Mouse (Mus musculus) cerebellum, adult 2 months (tissue): ENCODE results near the gene Rora. TPM values are rescaled to one million over a fixed set of nuclear protein-coding genes. Genes with fewer than 3 reads are reported as not detected.

Experiments used
- DNase-seq, 2 experiments: peaks; one replicate each; pipeline ENCODE4 v3.0.0; 2021
- H3K27ac ChIP-seq: fragments of 200-500 bp; 2 replicates; pipeline ENCODE4 v1.5.1; 2012; ENCODE audit warnings: low read length, control low read depth, inconsistent platforms; ENCODE audit not compliant: insufficient read depth
- H3K27me3 ChIP-seq: fragments of 200-500 bp; 2 replicates; pipeline ENCODE4 v1.6.1; 2012; ENCODE audit warnings: inconsistent platforms, mild to moderate bottlenecking, low read length, moderate library complexity; ENCODE audit not compliant: control insufficient read depth, insufficient read depth
- H3K4me1 ChIP-seq: fragments of 200-500 bp; 2 replicates; pipeline ENCODE4 v1.6.1; 2011; ENCODE audit warnings: low read length; ENCODE audit not compliant: control insufficient read depth, insufficient read depth
- H3K4me3 ChIP-seq: fragments of 200-500 bp; replicated peaks from 2 replicates; pipeline ENCODE3; 2011; ENCODE audit warnings: mild to moderate bottlenecking, low read depth, low read length, control low read depth; ENCODE audit not compliant: insufficient read depth
- CTCF ChIP-seq: fragments of 200-500 bp; IDR thresholded peaks from 2 replicates; pipeline ENCODE4 v1.5.1; 2011; ENCODE audit warnings: low read depth, mild to moderate bottlenecking, control low read depth, low read length, moderate library complexity, borderline replicate concordance; ENCODE audit not compliant: insufficient read depth
- POLR2A ChIP-seq: fragments of 200-500 bp; IDR thresholded peaks from 2 replicates; pipeline ENCODE4 v1.6.1; 2011; ENCODE audit warnings: low read length, control low read depth, borderline replicate concordance; ENCODE audit not compliant: insufficient read depth
- WGBS: fragments of 180-500 bp; shearing (Covaris S2); methylation state at CpG from one replicate; pipeline ENCODE4 v1.1.7; 2018; 5-methylcytosine and 5-hydroxymethylcytosine counted together
- polyA plus RNA-seq: library from polyadenylated mRNA; depleted of rRNA; stranded (reverse); fragments of >200 nt; gene quantifications from 2 replicates; pipeline ENCODE4 v1.2.3, GENCODE M21; 2012

Rora gene
- polyA plus RNA-seq, 1 experiment: 58.4 TPM

- H3K27me3 ChIP-seq: no peaks in the 10 kb centered on the region
- no peak overlapping the region for H3K4me3 ChIP-seq
- TF ChIP-seq POLR2A: no peak
- TF ChIP-seq CTCF: no peak
- peaks cover 2% of the 10 kb centered on the region; the same call in 1 of the 2 replicates for H3K4me1 ChIP-seq
- WGBS: 94% methylated on average over 2 of the region's 2 CpGs
- DNase-seq: no peak
- H3K27ac ChIP-seq: no peak overlapping the region
Measured at GRCm38 (mm10) chr9:68859500-68859899, 205.9 kb downstream of the Rora start.

GRCm38 (mm10) chr9:68866317-68866716, 212.7 kb downstream of the Rora start:
- H3K27me3 ChIP-seq: no peaks in the 10 kb centered on the region
- H3K27ac ChIP-seq: no peak overlapping the region
- no peak overlapping the region for H3K4me3 ChIP-seq
- no peak for DNase-seq
- 69% methylated on average over 4 of the region's 4 CpGs for WGBS
- H3K4me1 ChIP-seq: 0 out of 2 replicates have a peak, but pooled peaks cover 3% of the 10 kb centered on the region
- TF ChIP-seq POLR2A: no peak
- TF ChIP-seq CTCF: no peak

GRCm38 (mm10) chr9:68873838-68874237, 220.3 kb downstream of the Rora start:
- no peaks in the 10 kb centered on the region for H3K27me3 ChIP-seq
- H3K27ac ChIP-seq: no peak overlapping the region
- 75% methylated on average over 4 of the region's 4 CpGs for WGBS
- H3K4me3 ChIP-seq: no peak overlapping the region
- H3K4me1 ChIP-seq: 0 out of 2 replicates have a peak, but pooled peaks cover 3% of the 10 kb centered on the region
- TF ChIP-seq CTCF: no peak
- TF ChIP-seq POLR2A: no peak
- no peak for DNase-seq

GRCm38 (mm10) chr9:68874544-68874943, 221.0 kb downstream of the Rora start:
- 97% methylated on average over 2 of the region's 2 CpGs for WGBS
- no peaks in the 10 kb centered on the region for H3K27me3 ChIP-seq
- DNase-seq: no peak
- TF ChIP-seq POLR2A (no peak), CTCF (no peak)
- no peak overlapping the region for H3K4me3 ChIP-seq
- no peaks in the 10 kb centered on the region for H3K4me1 ChIP-seq
- no peak overlapping the region for H3K27ac ChIP-seq

GRCm38 (mm10) chr9:68875791-68876190, 222.2 kb downstream of the Rora start:
- DNase-seq: no peak
- WGBS: 93% methylated on average over 2 of the region's 2 CpGs

GRCm38 (mm10) chr9:68876289-68876688, 222.7 kb downstream of the Rora start:
- Histone ChIP-seq H3K4me1 (peaks cover 3% of the 10 kb centered on the region; the same call in 1 of the 2 replicates), H3K27me3 (no peaks in the 10 kb centered on the region), H3K27ac (no peak overlapping the region), H3K4me3 (no peak overlapping the region)
- TF ChIP-seq CTCF (no peak), POLR2A (no peak)
- 96% methylated on average over 2 of the region's 2 CpGs for WGBS
- no peak for DNase-seq

More at GRCm38 (mm10) chr9:68875791-68876190, 222.2 kb downstream of the Rora start:
- no peak overlapping the region for H3K27ac ChIP-seq
- no peaks in the 10 kb centered on the region for H3K4me1 ChIP-seq
- H3K27me3 ChIP-seq: no peaks in the 10 kb centered on the region
- no peak overlapping the region for H3K4me3 ChIP-seq
- TF ChIP-seq POLR2A (no peak), CTCF (no peak)

- TF ChIP-seq POLR2A (no peak), CTCF (no peak)
- WGBS: 67% methylated on average over 6 of the region's 6 CpGs
- no peak for DNase-seq
Measured at GRCm38 (mm10) chr9:68881896-68882295, 228.3 kb downstream of the Rora start.

GRCm38 (mm10) chr9:68883005-68883404, 229.4 kb downstream of the Rora start:
- H3K4me1 ChIP-seq: peaks cover 9% of the 10 kb centered on the region
- no peak for TF ChIP-seq POLR2A
- no peak for TF ChIP-seq CTCF
- DNase-seq: no peak
- no peak overlapping the region for H3K4me3 ChIP-seq
- whole genome bisulfite sequencing: 70% methylated on average over 6 of the region's 6 CpGs
- H3K27ac ChIP-seq: no peak overlapping the region
- no peaks in the 10 kb centered on the region for H3K27me3 ChIP-seq

More at GRCm38 (mm10) chr9:68881896-68882295, 228.3 kb downstream of the Rora start:
- Histone ChIP-seq H3K4me1 (peaks cover 9% of the 10 kb centered on the region), H3K27me3 (no peaks in the 10 kb centered on the region), H3K27ac (no peak overlapping the region), H3K4me3 (no peak overlapping the region)
